Mouse (Mus musculus) gastrocnemius, postnatal 25 days (tissue): ENCODE results near the gene Shoc2. TPM values are rescaled to one million over a fixed set of nuclear protein-coding genes. Genes with fewer than 3 reads are reported as not detected.
"Not testable (repeated sequence)": the region's sequence is repeated elsewhere in the genome, so short reads cannot be mapped to it uniquely, and the experiment has no call there.

ENCODE experiments used
- DNase-seq: peaks from one replicate; pipeline ENCODE4 v3.0.0; 2022
- total RNA-seq, 2 experiments: library from RNA; stranded (reverse); gene quantifications; 1 replicate in 1 of 2; 2 replicates in 1 of 2; pipeline ENCODE4 v1.2.3; 2021

The Shoc2 gene
- total RNA-seq, 2 experiments from 2014 or later: 20.1 to 21.9 TPM

- DNase-seq: no peak
These were observed 11.1 kb upstream of the Shoc2 start for GRCm38 (mm10) chr19:53933050-53933449.

- DNase-seq: no peak
These were observed 10.1 kb upstream of the Shoc2 start for GRCm38 (mm10) chr19:53934046-53934445.

GRCm38 (mm10) chr19:53939467-53939866, 4.6 kb upstream of the Shoc2 start:
- no peak for DNase-seq

DNA sequence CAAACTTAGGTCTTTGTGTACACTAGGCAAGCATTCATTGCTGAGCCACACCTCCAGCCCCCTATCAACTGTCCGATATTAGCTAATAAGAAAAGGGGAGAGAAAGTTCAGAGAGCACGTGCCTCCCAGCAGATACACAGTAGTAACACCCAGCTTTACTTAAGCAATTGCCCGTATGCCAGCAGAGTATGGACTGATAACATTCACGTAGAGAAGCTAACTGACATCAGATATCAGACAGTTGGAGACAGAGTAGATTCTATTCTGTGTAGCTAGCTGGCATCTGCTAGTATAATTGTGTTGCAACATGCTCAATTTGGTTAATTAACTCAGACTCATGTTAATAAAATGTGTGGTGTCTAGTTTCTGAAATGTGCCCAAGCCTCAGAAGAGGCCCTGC, 3.0 kb upstream of the Shoc2 start:
- no peak for DNase-seq

- no peak for DNase-seq
These were observed 1.8 kb upstream of the Shoc2 start for GRCm38 (mm10) chr19:53942342-53942741.

DNA sequence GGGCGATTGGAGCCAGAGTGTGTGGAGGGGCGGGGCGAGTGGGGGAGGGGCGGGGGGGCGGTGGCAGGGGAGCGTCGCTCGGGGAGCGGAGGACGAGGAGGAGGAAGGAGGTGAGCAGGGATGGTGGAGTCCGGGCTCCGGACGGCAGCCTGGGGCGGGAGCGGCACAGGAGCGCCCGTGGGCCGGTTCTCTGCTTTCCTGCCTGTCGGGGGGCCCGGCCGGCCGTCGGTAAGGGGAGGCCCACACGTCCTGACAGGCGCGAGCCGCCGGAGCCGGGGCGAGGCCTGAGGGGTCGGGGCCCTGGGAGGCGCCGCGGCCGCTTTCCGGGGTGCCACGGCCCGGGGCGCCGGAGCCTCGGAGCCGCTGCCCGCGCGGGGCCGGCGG, 672 bp downstream of the Shoc2 start:
- no peak for DNase-seq

DNA sequence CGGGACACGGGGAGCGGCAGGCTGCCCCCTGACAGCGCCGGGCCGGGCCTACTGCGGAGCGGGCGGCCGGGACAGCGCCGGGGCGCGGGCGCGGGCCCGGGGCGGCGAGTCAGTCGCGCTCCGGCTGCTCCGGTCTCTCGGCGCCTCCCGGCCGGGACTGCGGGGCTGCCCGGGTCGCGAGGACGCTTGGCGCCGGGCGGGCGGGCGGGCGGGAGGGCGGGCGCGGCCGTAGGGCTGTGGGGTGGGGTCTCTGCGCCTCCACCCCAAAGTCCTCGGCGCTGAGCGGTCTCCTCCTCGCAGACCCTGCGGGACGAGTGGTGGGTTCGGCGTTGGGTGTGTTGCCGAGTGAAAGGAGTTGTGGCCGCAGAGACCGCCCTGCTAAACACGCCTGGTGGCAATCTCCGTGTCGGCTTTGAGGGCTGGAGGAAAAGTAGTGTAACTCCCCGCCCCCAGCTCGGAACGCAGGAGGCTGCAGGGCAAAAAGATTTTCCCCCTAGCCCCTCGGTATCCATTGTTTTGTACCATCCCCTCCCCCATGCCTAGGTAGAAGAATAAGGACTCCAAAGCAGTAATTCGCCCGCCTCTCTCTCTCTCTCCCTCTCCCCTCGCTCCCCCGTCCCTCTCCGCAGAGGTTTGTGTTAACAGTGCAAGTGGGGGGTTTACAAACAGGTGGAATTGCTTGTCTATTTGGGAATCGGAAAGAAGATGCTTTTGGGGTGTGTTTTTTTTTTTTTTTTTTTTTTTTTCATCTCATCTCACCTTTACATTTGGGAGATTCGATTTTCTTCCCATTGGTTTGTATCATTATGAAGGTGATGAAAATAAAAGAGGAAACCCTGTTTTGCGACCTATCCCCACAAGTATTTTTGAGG, 1.3 kb downstream of the Shoc2 start:
- peak; percentile 35 for DNase-seq

DNA sequence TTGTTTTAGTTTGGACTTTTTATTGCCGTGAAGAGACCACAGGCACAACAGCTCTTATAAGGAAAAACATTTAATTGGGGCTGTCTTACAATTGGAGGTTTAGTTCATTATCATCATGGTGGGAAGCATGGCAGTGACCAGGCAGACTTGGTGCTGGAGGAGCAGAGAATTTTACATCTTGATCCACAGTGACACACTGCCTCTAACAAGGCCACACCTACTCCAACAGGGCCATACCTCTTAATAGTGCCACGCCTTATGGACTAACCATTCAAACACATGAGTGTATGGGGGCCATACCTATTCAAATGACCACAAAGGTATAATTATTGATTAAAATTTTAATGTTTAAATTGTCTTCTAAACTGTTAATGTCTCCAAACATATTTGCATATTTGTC, 13.4 kb downstream of the Shoc2 start:
- DNase-seq: no peak

GRCm38 (mm10) chr19:53962511-53962910, 18.4 kb downstream of the Shoc2 start:
- no peak for DNase-seq

DNA sequence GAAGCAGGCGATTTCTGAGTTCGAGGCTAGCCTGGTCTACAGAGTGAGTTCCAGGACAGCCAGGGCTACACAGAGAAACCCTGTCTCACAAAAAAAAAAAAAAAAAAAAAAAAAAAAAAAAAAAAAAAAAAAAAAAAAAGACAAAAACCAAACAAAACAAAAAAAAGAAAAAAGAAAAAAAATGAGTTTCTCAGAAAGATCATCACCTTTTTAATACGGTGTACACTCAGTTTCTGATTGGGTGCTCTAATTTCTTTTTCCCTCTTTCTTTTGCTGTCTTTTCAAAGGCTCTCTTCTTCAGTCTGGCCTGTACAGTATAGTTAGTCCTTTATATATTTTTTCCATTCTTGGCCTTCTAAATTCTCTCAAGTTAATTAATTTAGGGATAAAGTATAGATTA, 20.2 kb downstream of the Shoc2 start:
- DNase-seq: not testable (repeated sequence)

- no peak for DNase-seq
These were observed 21.0 kb downstream of the Shoc2 start for GRCm38 (mm10) chr19:53964910-53965633.

DNA sequence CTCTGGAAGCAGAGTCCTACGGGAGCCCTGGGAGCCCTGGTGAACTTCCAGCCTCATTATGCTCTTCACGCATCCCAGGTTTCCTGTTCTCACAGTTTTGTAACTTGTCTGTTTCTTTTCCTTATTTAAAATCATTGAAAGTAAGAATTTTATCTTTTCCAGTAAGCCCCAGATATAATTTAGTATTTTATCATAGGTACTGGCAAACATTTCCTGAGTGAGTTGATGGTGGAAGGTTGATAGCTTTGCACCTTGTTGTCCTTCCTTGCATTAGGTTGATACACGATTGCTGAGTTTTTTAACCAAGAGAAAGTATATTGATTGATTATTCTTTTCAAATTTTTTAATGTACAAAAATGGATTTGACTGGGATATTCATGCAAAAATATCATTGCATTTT, 25.1 kb downstream of the Shoc2 start:
- no peak for DNase-seq

GRCm38 (mm10) chr19:53971938-53972337, 27.8 kb downstream of the Shoc2 start:
- DNase-seq: no peak

DNA sequence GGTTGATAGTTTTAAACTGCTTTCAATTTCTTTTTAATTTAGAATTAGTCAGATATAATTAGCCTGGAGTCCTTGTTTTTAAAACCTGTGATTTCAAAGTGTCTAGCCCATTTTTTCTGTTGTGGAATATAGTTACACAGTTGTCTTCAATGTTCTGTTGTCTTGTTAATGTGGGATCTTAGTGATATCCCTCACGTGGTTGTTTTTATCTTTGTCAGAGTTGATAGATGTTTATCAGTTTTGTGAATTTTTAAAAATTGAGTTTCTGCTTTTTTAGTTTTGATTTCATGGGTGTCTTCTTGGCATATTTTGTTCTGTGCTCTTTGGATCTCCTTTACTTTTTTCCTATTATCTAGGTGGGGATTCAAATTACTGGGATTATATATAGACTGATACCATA, 29.6 kb downstream of the Shoc2 start:
- DNase-seq: no peak

DNA sequence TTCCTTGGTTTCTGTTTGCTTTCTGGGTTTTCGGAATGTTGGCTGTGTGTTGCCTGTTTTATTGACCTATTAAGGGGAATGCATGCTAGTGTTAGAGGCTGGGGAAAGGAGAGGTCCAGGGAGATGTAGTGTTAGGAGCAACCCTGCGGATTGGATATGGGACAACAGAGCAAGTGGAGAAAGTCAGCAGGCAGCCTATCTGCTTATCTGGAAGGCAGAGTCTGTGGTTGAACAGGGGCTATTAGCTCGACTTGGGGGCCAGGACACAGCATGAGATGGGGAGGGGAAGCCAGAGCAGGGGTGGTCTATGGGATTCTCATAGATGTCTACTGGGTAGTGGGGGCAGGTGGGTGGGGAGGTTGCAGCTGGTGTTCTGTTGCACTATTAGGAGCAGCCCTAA, 37.9 kb downstream of the Shoc2 start:
- no peak for DNase-seq

- DNase-seq: no peak
These were observed 39.2 kb downstream of the Shoc2 start for GRCm38 (mm10) chr19:53983336-53983735.

DNA sequence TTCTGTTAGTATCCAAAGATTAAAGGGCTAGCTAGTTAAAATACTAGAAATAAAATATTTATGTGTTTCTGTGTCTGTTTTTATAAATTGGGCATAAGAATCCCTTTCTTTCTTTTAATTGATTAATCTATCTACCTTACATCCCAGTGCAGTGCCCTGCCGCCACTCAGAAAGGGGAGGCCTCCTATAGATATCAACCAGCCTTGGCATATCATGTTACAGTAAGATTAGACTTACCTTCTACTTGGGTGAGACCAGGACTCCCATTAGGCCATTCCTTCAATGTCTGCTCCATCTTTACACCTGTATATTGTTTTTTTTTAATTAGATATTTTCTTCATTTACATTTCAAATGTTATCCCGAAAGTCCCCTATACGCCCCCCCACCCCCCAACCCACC, 40.5 kb downstream of the Shoc2 start:
- no peak for DNase-seq

DNA sequence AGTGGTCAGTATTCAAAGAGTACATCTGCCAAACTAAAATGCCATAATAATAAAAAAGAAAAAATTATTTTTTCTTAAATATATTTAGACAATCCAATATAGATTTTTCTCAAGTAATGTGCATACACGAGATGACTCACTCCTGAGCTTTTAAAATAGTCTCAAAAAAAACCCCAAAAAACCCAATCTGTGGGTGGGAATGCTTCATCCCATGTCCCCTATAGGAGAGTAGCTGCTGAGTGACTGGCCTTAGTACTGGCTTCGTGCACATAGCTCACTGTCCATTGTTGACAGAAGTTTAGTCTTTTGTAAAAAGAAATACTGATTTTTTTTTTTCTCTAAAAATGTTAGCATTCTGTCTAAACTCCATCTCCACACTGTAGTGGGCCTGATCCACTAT, 46.4 kb downstream of the Shoc2 start:
- no peak for DNase-seq

DNA sequence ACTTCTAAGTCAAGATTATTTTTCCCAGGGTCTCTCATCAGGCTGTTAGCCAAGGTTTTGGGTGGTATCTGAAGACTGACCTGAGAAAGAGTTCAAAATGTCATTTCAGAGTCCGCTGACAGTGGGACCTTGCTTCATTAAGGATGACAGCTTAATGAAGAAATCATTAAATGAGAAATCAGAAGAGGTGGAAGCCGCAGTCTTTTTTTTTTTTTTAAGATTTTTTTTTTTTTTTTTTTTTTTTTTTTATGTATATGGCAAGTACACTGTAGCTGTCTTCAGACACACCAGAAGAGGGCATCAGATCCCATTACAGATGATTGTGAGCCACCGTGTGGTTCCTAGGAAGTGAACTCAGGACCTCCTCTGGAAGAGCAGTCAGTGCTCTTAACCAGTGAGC, 49.8 kb downstream of the Shoc2 start:
- no peak for DNase-seq

DNA sequence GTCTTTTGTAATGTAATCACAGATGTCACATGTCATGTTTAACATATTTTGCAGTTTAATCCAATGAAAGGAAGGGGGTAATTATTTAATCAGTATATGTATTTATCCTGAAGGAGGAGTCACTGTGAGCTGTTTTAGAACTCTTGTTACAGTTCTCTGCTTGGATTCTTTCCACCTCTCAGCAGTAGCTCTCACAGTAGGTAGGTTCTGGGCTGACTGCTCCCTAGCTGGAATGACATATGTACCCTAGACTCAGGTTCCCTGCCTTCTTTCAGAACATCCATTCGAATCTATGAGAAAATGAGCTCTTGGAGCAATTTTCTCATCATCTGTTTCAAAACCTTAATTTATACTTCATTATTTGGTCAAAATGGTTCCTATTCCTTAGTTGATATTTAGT, 50.2 kb downstream of the Shoc2 start:
- no peak for DNase-seq

- DNase-seq: no peak
These were observed 66.9 kb downstream of the Shoc2 start for GRCm38 (mm10) chr19:54010973-54011372.

DNA sequence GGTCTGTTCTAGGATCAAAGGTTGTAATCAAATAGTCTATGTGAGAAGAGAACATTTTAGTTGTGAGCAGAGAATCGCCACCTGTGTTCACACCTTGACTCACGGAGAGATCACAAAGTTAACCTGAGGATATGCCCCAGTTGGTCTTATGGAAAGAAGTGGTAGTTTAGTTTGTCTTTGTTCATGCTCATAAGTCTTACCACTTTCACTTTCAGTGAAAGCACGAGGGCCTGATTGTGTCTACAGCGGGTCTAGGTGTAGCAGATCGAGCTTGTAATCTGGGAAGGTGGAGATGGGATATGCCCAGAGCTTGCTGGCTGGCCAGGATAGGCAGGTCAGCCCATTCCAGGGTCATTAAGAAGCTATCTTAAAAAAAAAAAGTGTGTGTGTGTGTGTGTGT, 70.9 kb downstream of the Shoc2 start:
- no peak for DNase-seq

DNA sequence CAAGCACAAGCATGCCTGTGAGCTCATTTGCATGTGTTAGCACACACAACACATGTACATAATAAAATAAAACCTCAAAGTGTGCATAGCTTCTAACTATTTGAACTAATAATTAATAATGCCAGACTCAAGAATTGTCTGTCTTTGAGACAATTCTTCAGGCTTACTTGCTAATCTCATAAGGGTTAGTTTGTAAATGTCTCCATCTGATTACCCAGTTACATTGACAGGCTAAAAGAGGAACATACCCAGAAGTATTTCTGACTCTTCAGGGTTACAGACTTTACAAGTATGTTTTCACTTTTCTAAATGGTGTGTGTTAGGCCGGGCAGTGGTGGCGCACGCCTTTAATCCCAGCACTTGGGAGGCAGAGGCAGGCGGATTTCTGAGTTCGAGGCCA, 71.4 kb downstream of the Shoc2 start:
- DNase-seq: no peak

DNA sequence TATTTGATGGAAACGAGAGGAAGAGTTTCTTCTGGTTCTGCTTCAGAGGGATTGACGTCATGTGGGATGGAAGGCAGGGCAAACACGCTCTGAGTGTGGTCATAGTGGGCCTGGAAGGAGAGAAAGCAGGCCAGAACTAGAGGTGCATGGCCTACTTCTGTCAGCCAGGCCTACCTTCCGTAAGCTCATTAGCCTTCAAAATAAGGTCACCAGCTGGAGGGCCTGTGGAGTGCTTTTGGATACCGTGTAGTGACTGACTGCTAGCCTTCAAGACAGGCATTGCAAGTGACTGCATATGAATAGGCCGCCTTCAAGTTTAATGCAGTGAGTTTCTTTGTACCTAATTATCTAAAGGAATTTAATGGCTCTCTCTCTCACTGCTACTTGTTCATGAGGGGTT, 91.0 kb downstream of the Shoc2 start:
- no peak for DNase-seq
